Mouse (Mus musculus): ENCODE data around the gene Pank3. TPM values are rescaled to one million over a fixed set of nuclear protein-coding genes. Genes with fewer than 3 reads are reported as not detected.
"Not testable (repeated sequence)": the region's sequence is repeated elsewhere in the genome, so short reads cannot be mapped to it uniquely, and the experiment has no call there.

Pank3 gene
- polyA plus RNA-seq, 1 experiment from 2014 or later: 28.7 TPM

GRCm38 (mm10) chr11:35832139-35832538 lies 62.9 kb downstream of the Pank3 start:
- 80% methylated on average over 4 of the region's 4 CpGs for WGBS
- Histone ChIP-seq H3K36me3 (peaks cover 41% of the 10 kb centered on the region), H3K4me2 (replicated peaks) (no peak overlapping the region), H3K9ac (no peak overlapping the region), H3K4me1 (peaks cover 8% of the 10 kb centered on the region), H3K27ac (no peak overlapping the region), H3K9me3 (no peaks in the 10 kb centered on the region), H3K27me3 (replicated peaks) (no peaks in the 10 kb centered on the region), H3K4me3 (no peak overlapping the region)
- no peak for ATAC-seq (ENCODE audit: low FRiP score, low read depth)

- H3K27ac ChIP-seq: no peak overlapping the region
- peaks cover 8% of the 10 kb centered on the region for H3K4me1 ChIP-seq
- H3K4me2 ChIP-seq (replicated peaks): peak overlapping the region; percentile 64
- H3K4me3 ChIP-seq: peak overlapping the region; percentile 89; the same call in 1 of the 2 replicates
- peaks cover 30% of the 10 kb centered on the region for H3K36me3 ChIP-seq
- peak overlapping the region; percentile 76; the same call in 1 of the 2 replicates for H3K9ac ChIP-seq
- no peak for ATAC-seq (ENCODE audit: low FRiP score, low read depth)
- H3K9me3 ChIP-seq: no peaks in the 10 kb centered on the region
- WGBS: 89% methylated on average over 6 of the region's 6 CpGs
- no peaks in the 10 kb centered on the region for H3K27me3 ChIP-seq (replicated peaks)
Observed at GRCm38 (mm10) chr11:35833270-35833669, 64.0 kb downstream of the Pank3 start.

DNA sequence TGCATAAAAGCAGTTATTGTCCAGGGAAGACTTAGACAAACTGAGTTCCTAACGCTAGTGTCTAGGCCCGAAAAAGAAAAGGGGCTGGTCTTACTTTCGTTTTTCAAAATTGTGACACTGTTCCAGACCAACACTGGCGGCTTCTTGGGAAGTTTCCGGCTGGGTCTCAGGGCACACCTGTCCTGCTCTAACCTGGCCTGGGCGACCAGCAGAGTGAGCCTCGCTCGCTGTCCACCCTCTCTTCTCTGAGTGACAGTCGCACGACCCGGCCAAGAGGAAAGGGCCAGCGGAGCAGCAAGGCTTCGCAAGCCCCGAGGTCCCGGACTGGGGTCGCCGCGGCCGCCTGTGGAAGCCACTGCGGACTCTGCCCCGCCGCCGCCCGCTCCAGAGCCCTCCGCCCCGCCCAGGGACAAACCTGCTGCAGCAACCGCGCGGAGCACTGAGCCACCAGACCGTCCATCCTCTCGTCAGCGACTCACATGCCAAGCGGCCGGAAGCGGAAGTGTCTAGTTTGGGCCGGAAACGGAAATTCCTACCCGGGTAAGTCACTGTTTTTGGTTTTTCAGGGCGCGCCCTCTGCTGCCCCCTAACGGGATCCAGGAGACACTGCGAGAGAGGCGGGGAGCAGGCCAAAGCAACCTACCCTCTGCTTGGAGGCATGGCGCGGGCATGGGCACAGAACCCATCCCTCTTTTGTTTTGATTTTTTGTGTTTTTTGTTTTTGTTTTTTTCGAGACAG lies 64.9 kb downstream of the Pank3 start, which contains the start of gene Rars:
TSS of gene Rars (minus strand) at position 485 of the 739 bp plus-strand sequence.
- Histone ChIP-seq H3K9ac (peak within 1 kb of the TSS; percentile 76), H3K4me1 (peaks cover 11% of the 10 kb centered on the region), H3K27me3 (replicated peaks) (no peaks in the 10 kb centered on the region), H3K36me3 (peaks cover 22% of the 10 kb centered on the region), H3K9me3 (no peaks in the 10 kb centered on the region), H3K4me3 (peak within 1 kb of the TSS; percentile 89), H3K4me2 (replicated peaks) (peak within 1 kb of the TSS; percentile 64), H3K27ac (no peak within 1 kb of the TSS)
- peak; percentile 69 for ATAC-seq (ENCODE audit: low FRiP score, low read depth)
- WGBS: 2% methylated on average over 46 of the region's 46 CpGs

GRCm38 (mm10) chr11:35837156-35838126 lies 68.2 kb downstream of the Pank3 start:
- no peak for ATAC-seq (ENCODE audit: low FRiP score, low read depth)
- Histone ChIP-seq H3K4me1 (peaks cover 13% of the 10 kb centered on the region), H3K4me3 (no peak overlapping the region), H3K36me3 (peaks cover under 1% of the 10 kb centered on the region), H3K9me3 (no peaks in the 10 kb centered on the region), H3K9ac (no peak overlapping the region), H3K27ac (no peak overlapping the region), H3K4me2 (replicated peaks) (peak overlapping the region; percentile 56), H3K27me3 (replicated peaks) (no peaks in the 10 kb centered on the region)
- 83% methylated on average over 5 of the region's 5 CpGs for WGBS

- peaks cover 7% of the 10 kb centered on the region for H3K36me3 ChIP-seq
- H3K27ac ChIP-seq: no peak overlapping the region
- 0 out of 2 replicates have a peak overlapping the region, but pooled peaks have one; percentile 21 for H3K9ac ChIP-seq
- WGBS: 8% methylated on average over 28 of the region's 28 CpGs
- H3K9me3 ChIP-seq: no peaks in the 10 kb centered on the region
- peak; percentile 87 for ATAC-seq (ENCODE audit: low FRiP score, low read depth)
- peaks cover 7% of the 10 kb centered on the region for H3K4me1 ChIP-seq
- no peak overlapping the region for H3K4me3 ChIP-seq
- peak overlapping the region; percentile 56 for H3K4me2 ChIP-seq (replicated peaks)
- H3K27me3 ChIP-seq (replicated peaks): no peaks in the 10 kb centered on the region
Observed at GRCm38 (mm10) chr11:35838345-35839338, 69.4 kb downstream of the Pank3 start.

DNA sequence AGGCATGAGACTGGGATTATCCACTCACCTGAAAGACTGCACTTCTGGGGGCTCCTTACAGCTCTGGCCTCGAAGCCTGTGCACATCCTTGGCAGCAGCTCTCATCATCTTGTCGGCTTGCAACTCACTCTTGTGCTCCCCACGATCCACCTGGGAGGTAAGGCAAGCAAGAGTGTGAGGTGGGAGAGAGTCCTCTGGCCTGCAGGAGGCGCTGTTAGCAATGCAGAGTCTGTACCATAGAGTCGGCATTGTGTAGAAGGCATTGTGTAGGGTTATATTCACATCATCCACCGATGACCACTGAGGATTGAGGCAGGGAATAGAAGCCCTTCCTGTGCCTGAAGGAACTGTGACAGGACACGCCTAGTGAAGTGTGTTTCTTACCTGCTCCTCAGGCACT lies 71.0 kb downstream of the Pank3 start:
- no peak for ATAC-seq (ENCODE audit: low FRiP score, low read depth)
- Histone ChIP-seq H3K9ac (no peak overlapping the region), H3K9me3 (no peaks in the 10 kb centered on the region), H3K27me3 (replicated peaks) (no peaks in the 10 kb centered on the region), H3K4me2 (replicated peaks) (no peak overlapping the region), H3K4me1 (peaks cover 5% of the 10 kb centered on the region; the same call in 1 of the 2 replicates), H3K36me3 (peaks cover 7% of the 10 kb centered on the region), H3K27ac (no peak overlapping the region), H3K4me3 (no peak overlapping the region)
- WGBS: 81% methylated on average over 7 of the region's 7 CpGs

DNA sequence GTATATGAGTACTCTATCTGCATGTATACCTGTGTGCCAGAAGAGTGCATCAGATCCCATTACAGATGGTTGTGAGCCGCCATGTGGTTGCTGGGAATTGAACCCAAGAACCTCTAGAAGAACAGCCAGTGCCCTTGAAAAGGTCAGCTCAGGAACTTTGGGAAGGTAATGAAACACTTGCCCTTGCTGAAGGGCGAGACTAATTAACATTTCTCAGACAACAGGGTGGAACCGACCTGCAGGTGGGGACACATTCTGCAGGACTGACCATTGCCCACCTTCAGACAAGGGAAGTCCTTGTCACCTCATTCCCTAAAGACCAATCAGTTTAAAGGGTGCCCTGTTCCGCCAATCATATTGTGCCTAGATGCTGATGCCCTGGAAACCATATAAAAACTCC lies 71.5 kb downstream of the Pank3 start:
- 92% methylated on average over 4 of the region's 4 CpGs for whole genome bisulfite sequencing
- H3K4me2 ChIP-seq (replicated peaks); H3K36me3 ChIP-seq; H3K9ac ChIP-seq; H3K27ac ChIP-seq; ATAC-seq (ENCODE audit: low FRiP score, low read depth); H3K4me3 ChIP-seq; H3K9me3 ChIP-seq; H3K27me3 ChIP-seq (replicated peaks); H3K4me1 ChIP-seq: not testable (repeated sequence)

MicroRNA genes within 50 kb of the gene (microRNA counts, 519-probe panel; counts per million panel counts)
- microRNA mmu-miR-103: 6,594 counts per million, percentile 93 among the panel's probes with 10 or more counts

Small RNA genes within 50 kb of the gene (microRNA-seq; reads per million reads assigned to microRNA genes)
- 1.3 reads per million for gene Mir103-1

Other genes with a start within 250 kb of the Pank3 start
- 16.0 and 16.4 TPM in 2 replicates for gene Fbll1, start 29.4 kb downstream of the Pank3 start, polyA plus RNA-seq (2016; fragmentation: Nextera tagmentation; extraction: Ambion mirVana)
- gene Rars, start 65.0 kb downstream of the Pank3 start, polyA plus RNA-seq (2016; fragmentation: Nextera tagmentation; extraction: Ambion mirVana): 78.8 and 91.6 TPM in 2 replicates
- 13.6 and 15.5 TPM in 2 replicates for gene Wwc1, start 211.0 kb downstream of the Pank3 start, polyA plus RNA-seq (2016; fragmentation: Nextera tagmentation; extraction: Ambion mirVana)